Mouse (Mus musculus) hindbrain, embryonic 12.5 days (tissue): ENCODE measurements at regions not wholly inside any gene's neighbourhood (a gene's known extent, or its start where the extent isn't known, plus 50 kb on each side); places are given as distances from the start of the nearest gene placed in this dataset.

Experiments
- ATAC-seq: fragments of 200-750 bp; cut with Nextera tagmentation; 2 replicates; pipeline ENCODE4 v1.8.0; 2017; ENCODE audit warnings: moderate TSS enrichment; ENCODE audit not compliant: low FRiP score
- H3K27ac ChIP-seq: fragments of 300-500 bp; sonication (generic); 2 replicates; pipeline ENCODE4 v1.5.1; 2016; ENCODE audit warnings: mild to moderate bottlenecking
- H3K27me3 ChIP-seq: fragments of 300-500 bp; sonication (generic); 2 replicates; pipeline ENCODE4 v1.6.1; 2016; ENCODE audit warnings: mild to moderate bottlenecking
- H3K36me3 ChIP-seq: fragments of 300-500 bp; sonication (generic); 2 replicates; pipeline ENCODE4 v1.6.1; 2016; ENCODE audit warnings: mild to moderate bottlenecking
- H3K4me1 ChIP-seq: fragments of 300-500 bp; sonication (generic); 2 replicates; pipeline ENCODE4 v1.6.1; 2016
- H3K4me2 ChIP-seq: fragments of 300-500 bp; sonication (generic); replicated peaks from 2 replicates; pipeline ENCODE4 v1.6.1; 2016; ENCODE audit warnings: mild to moderate bottlenecking
- H3K4me3 ChIP-seq: fragments of 300-500 bp; sonication (generic); 2 replicates; pipeline ENCODE4 v1.5.1; 2016; ENCODE audit warnings: mild to moderate bottlenecking
- H3K9ac ChIP-seq: fragments of 300-500 bp; sonication (generic); 2 replicates; pipeline ENCODE4 v1.6.1; 2016; ENCODE audit warnings: mild to moderate bottlenecking, moderate library complexity
- H3K9me3 ChIP-seq: fragments of 300-500 bp; sonication (generic); replicated peaks from 2 replicates; pipeline ENCODE4 v1.6.1; 2016; ENCODE audit warnings: mild to moderate bottlenecking
- WGBS: fragments of 180-500 bp; shearing (Covaris S2); methylation state at CpG from one replicate; pipeline ENCODE4 v1.1.7; 2016; 5-methylcytosine and 5-hydroxymethylcytosine counted together

DNA sequence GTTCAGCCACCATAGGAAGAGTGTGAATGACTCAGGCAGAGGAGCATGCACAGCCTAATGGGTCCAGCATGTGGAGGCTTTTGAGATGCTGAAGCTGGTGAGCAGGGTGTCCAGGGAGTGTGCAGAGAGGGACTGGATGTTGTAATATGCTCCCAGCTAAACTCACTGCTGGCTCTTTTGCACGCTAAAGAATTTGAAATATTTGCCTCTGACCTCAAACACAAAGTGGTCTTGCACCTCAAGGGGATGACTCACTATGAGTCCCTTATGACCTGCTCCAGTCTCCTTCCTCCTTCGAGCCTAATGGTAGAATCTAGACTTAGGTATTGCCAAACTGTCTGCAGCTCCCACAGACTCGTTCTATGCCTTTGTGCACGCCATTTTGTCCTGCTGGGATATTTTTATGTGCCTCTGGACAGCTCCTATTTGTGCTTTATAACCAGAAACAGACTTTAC lies 55.0 kb upstream of the Slit3 start:
- 66% methylated on average over 4 of the region's 4 CpGs for WGBS

DNA sequence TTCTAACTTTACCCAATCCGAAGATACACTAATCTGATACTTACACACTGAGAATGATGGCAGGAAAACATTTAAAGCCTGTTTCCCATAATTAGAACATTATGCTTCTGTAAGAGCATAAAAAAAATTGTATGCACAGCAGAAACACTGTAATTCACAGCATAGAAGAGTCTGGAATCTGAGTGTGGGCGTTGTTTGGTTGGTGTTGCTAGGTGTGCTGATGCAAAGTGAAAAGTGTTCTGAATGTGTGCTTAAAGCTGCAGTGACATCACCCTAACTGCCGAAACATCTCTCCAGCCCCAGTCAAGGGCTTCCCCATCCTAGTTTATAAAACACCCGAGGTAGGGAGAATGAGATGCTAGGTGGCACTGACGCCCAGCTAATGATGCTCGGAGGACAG lies 63.2 kb upstream of the Slit3 start:
- no peak overlapping the region for H3K4me2 ChIP-seq
- no peak overlapping the region for H3K4me3 ChIP-seq
- H3K4me1 ChIP-seq = peaks cover 2% of the 10 kb centered on the region; the same call in 1 of the 2 replicates
- ATAC-seq = no peak
- H3K9me3 ChIP-seq = no peaks in the 10 kb centered on the region
- no peaks in the 10 kb centered on the region for H3K27me3 ChIP-seq
- H3K36me3 ChIP-seq = no peaks in the 10 kb centered on the region
- H3K27ac ChIP-seq = no peak overlapping the region
- no peak overlapping the region for H3K9ac ChIP-seq
- 85% methylated on average over 6 of the region's 6 CpGs for WGBS

More for the DNA sequence above, 55.0 kb upstream of the Slit3 start:
- no peak overlapping the region for H3K4me2 ChIP-seq
- H3K4me3 ChIP-seq = no peak overlapping the region
- no peaks in the 10 kb centered on the region for H3K4me1 ChIP-seq
- no peak overlapping the region for H3K27ac ChIP-seq
- no peaks in the 10 kb centered on the region for H3K9me3 ChIP-seq
- no peaks in the 10 kb centered on the region for H3K27me3 ChIP-seq
- no peak overlapping the region for H3K9ac ChIP-seq
- no peaks in the 10 kb centered on the region for H3K36me3 ChIP-seq
- no peak for ATAC-seq

DNA sequence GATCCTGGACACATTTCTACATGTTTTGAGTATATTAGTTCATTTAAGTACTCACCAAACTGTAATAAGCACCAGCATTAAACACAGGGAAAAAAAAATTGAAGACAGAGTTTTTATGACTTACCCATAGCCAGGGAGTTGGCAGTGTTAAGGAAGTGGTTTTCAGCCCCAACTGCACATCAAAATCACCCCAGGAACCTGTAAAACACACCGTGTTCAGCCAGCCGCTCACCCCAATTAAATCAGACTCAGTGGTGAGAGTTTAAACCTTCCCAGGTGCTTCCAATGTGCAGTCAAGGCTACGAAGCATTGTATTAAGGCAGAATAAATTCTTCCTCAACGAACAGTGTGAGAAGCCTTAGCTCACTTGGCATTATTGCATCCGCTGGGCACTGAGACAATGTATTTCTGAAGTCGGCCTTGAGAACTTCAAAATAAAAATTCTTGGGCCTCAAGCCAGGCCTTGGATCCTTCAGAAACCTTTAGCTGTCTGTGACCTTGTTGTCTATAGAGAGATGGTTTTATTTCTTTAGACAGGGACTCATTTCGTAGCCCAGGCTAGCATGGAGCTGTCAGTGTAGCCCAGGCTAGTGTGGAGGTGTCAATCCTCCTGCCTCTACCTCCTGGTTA lies 65.4 kb upstream of the Slit3 start:
- no peak overlapping the region for H3K9ac ChIP-seq
- WGBS = 79% methylated on average over 7 of the region's 7 CpGs
- no peak overlapping the region for H3K4me2 ChIP-seq
- peaks cover 2% of the 10 kb centered on the region; the same call in 1 of the 2 replicates for H3K4me1 ChIP-seq
- ATAC-seq = no peak
- no peak overlapping the region for H3K4me3 ChIP-seq
- no peaks in the 10 kb centered on the region for H3K27me3 ChIP-seq
- H3K27ac ChIP-seq = no peak overlapping the region
- no peaks in the 10 kb centered on the region for H3K36me3 ChIP-seq
- H3K9me3 ChIP-seq = no peaks in the 10 kb centered on the region

DNA sequence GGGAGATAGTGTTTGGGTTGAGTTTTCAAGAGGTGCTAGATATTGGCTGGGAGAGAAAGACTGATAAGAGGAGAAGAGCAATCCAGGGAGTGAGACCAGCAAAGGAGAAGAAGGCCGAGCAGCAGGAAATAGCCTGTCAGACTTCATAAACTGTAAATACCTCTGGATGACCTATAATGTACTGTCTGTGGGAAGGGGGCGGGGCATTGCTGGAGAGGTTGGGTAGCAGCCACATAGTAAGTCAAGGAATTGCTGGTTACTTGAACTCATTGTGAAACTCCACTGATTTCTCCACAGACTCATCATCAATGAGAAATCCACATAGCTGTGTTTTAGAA lies 67.4 kb upstream of the Slit3 start:
- Histone ChIP-seq H3K9me3 (no peaks in the 10 kb centered on the region), H3K4me2 (no peak overlapping the region), H3K36me3 (no peaks in the 10 kb centered on the region), H3K4me3 (no peak overlapping the region), H3K9ac (no peak overlapping the region), H3K27me3 (no peaks in the 10 kb centered on the region), H3K4me1 (peaks cover 2% of the 10 kb centered on the region; the same call in 1 of the 2 replicates), H3K27ac (no peak overlapping the region)
- ATAC-seq = no peak
- 73% methylated on average over 2 of the region's 2 CpGs for WGBS

DNA sequence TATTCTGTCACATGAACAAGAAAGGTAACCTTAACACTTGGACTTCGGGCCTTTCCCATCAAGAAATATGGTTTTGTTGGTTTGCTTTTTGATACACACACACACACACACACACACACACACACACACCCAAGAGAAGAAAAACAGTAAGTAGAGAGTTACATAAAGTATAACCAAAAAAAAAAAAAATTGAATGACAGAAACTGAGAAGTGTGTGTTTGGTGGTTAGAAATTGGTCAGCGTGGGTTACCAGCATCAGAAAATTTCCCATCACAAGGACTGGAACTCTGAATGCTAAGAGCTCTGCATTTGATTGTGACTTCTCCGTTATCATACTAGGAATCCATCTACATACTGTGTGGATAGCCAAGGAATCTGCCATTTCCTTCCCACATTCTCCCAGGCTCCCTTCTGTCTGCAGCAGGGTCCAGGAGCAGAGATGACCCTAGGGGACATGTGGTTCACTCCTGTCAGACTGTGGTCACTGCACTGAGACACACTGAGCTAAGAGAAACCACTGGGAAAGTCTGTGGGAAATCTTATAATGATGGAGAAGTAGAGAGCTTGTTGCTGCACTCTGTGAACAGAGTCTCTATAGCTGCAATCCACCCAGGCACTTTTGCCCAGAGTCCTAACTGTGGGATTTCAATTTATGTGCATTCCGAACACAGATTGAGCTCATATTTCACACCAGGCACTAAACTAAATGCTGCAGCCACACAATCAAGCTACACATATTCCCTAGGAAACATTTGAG lies 68.0 kb upstream of the Slit3 start:
- peaks cover 2% of the 10 kb centered on the region; the same call in 1 of the 2 replicates for H3K4me1 ChIP-seq
- no peaks in the 10 kb centered on the region for H3K36me3 ChIP-seq
- ATAC-seq = no peak
- no peak overlapping the region for H3K27ac ChIP-seq
- 80% methylated on average over 4 of the region's 4 CpGs for WGBS
- no peaks in the 10 kb centered on the region for H3K27me3 ChIP-seq
- no peak overlapping the region for H3K4me3 ChIP-seq
- no peaks in the 10 kb centered on the region for H3K9me3 ChIP-seq
- no peak overlapping the region for H3K9ac ChIP-seq
- H3K4me2 ChIP-seq = no peak overlapping the region

DNA sequence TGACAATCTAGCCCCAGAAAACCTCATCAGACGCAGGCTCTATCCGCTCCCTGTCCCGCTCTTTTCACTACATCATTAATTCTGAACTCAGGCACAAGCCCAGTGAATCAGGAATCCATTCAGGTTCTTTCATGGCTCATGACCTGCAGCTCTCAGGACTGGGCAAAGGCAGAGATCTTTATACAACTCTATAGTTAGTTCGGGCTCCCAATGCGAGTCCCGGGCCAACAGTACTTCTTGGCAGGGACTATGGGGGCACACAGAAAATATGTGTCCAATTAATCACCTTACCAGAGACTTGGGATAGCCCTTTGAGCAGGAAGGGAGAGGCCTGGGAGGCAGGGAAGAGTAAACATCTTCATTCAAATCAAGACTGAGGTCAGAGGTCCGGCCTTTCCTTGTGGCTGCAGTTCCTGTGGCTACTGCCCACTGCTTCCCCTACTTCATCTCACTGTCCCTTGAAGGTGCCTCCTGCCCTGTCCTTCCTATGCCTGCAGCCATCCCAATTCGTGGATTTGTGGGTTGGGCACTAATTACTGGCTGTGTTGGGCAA lies 71.3 kb upstream of the Slit3 start:
- Histone ChIP-seq H3K27me3 (no peaks in the 10 kb centered on the region), H3K36me3 (no peaks in the 10 kb centered on the region), H3K4me2 (no peak overlapping the region), H3K9me3 (no peaks in the 10 kb centered on the region), H3K4me1 (peaks cover 2% of the 10 kb centered on the region; the same call in 1 of the 2 replicates), H3K27ac (no peak overlapping the region), H3K4me3 (no peak overlapping the region), H3K9ac (no peak overlapping the region)
- 80% methylated on average over 8 of the region's 8 CpGs for WGBS
- ATAC-seq = no peak

DNA sequence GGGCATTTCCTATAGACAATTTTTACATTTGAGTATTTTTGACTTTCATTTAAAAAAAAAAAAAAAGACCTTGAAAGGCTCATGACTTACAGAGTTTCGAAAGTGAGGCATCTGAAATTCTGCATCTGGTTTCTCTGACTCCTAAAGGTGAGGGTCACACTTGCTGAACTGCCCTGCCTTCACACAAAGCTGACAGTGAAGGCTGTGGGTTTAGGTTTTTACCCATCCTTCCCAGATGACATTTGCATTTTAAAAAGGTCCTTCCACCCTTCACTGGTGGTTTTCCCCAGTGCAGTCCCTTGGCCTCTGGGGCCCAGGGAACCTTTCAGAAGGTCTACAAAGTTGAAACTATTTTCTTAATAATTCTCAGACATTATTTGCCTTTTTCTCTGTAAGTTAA lies 76.4 kb upstream of the Slit3 start:
- Histone ChIP-seq H3K9me3 (no peaks in the 10 kb centered on the region; the same call in 1 of the 2 replicates), H3K4me3 (no peak overlapping the region), H3K27ac (no peak overlapping the region), H3K36me3 (no peaks in the 10 kb centered on the region), H3K4me2 (no peak overlapping the region), H3K4me1 (no peaks in the 10 kb centered on the region), H3K9ac (no peak overlapping the region), H3K27me3 (no peaks in the 10 kb centered on the region)
- ATAC-seq = no peak
- 65% methylated on average over 1 of the region's 1 CpGs for WGBS

DNA sequence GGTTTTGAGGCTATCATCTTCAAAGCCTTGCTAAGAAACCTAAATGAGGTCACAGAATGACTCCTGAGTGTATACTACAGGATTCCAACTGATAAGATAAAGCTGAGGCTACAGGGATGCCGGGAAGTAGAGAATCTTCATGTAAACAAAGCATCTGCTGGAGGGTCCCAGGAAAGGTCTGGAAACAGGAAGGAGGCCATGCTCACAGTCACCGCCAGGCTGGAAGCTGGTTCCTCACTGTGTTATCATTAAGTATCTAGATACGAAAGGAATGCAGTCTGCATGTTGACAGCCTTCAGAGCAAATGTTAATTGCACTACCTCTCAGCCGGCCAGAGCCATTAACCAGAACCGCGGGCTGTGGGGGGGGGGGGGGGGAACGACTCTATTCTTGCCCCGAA lies 96.6 kb upstream of the Slit3 start:
- no peak overlapping the region for H3K27ac ChIP-seq
- no peaks in the 10 kb centered on the region for H3K9me3 ChIP-seq
- H3K4me2 ChIP-seq = no peak overlapping the region
- no peak for ATAC-seq
- H3K9ac ChIP-seq = no peak overlapping the region
- H3K36me3 ChIP-seq = no peaks in the 10 kb centered on the region
- H3K4me1 ChIP-seq = no peaks in the 10 kb centered on the region
- H3K27me3 ChIP-seq = no peaks in the 10 kb centered on the region
- no peak overlapping the region for H3K4me3 ChIP-seq
- 54% methylated on average over 8 of the region's 8 CpGs for WGBS

DNA sequence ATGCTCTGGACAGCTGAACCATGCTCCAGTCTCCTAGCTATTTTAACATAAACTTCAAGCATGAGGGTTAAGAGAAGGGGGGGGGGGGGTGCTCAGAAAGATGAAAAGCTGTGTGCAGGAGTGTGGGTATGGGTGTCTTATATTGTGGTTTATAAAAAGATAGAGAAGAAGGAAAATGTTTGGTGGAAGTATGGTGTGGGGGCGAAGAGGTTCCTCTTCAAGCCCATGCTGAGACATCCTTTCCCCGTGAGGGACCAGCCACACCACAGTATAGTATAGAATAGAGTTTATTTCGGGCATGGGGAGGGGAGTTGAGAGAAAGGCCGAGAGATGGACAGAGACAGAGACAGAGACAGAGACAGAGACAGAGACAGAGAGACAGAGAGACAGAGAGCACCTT lies 97.2 kb upstream of the Slit3 start:
- Histone ChIP-seq H3K36me3 (no peaks in the 10 kb centered on the region), H3K4me3 (no peak overlapping the region), H3K4me1 (no peaks in the 10 kb centered on the region), H3K4me2 (no peak overlapping the region), H3K27ac (no peak overlapping the region), H3K9me3 (no peaks in the 10 kb centered on the region), H3K9ac (no peak overlapping the region), H3K27me3 (no peaks in the 10 kb centered on the region)
- ATAC-seq = no peak
- 91% methylated on average over 4 of the region's 4 CpGs for WGBS

DNA sequence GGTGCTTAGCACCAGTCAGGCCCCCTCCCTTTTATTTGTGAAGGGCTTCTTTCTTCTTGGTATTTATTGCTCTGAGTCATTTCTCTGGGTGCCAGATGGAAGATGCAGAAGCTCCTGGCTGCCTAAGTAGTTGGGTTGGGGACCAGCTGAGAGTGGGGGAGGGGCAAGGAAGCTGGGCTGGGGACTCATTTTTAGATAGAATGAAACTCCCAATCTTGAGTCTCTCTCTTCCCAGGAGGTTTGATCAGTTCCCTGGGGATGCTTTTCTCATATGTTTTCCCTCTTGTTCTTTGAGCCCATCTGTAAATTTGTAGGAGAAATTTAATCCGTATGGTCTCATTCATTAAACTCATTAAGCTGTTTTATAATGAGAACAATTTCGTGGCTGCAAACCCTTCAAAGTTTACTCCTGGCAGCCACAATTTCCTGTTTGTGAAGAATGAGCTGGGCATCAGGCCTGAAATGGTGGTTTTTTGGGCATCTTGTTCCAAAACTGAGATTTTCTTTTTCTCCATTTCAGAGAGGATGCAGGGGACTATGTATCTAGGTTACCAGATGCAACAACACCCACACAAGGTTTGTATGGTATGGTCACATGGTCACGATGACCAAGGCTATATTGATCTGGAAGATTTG lies 98.9 kb upstream of the Slit3 start:
- Histone ChIP-seq H3K27me3 (no peaks in the 10 kb centered on the region), H3K9me3 (no peaks in the 10 kb centered on the region), H3K9ac (no peak overlapping the region), H3K4me2 (no peak overlapping the region), H3K27ac (no peak overlapping the region), H3K36me3 (no peaks in the 10 kb centered on the region), H3K4me1 (no peaks in the 10 kb centered on the region), H3K4me3 (no peak overlapping the region)
- WGBS = 77% methylated on average over 3 of the region's 3 CpGs
- no peak for ATAC-seq

DNA sequence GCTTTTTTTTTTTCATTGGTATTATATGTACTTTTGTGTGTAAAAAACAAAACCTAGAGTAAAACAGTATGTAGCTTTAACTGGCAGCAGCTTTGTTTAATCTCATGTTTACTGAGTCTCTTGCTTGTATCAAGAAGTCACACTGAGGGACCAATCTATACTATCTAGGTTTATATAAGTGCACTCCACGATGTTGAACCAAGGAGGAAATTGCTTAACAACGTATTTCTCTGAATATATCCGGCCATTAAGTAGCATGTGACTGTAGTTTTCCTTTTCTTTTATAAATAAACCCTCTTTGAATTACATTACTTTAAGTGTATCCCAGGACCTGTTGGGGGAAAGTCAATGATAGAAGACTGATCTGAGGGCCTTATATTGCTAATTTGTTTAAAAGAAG lies 104.0 kb upstream of the Slit3 start:
- H3K36me3 ChIP-seq = no peaks in the 10 kb centered on the region
- ATAC-seq = no peak
- no peak overlapping the region for H3K27ac ChIP-seq
- H3K4me1 ChIP-seq = peaks cover 3% of the 10 kb centered on the region; the same call in 1 of the 2 replicates
- H3K9ac ChIP-seq = no peak overlapping the region
- no peak overlapping the region for H3K4me2 ChIP-seq
- WGBS = 79% methylated on average over 3 of the region's 3 CpGs
- no peak overlapping the region for H3K4me3 ChIP-seq
- H3K9me3 ChIP-seq = no peaks in the 10 kb centered on the region
- no peaks in the 10 kb centered on the region for H3K27me3 ChIP-seq
